Mouse (Mus musculus) olfactory bulb, adult 2 months (tissue): ENCODE data around the gene Cercam.

Experiments used
- CTCF ChIP-seq: fragments of 200-500 bp; IDR thresholded peaks from 2 replicates; pipeline ENCODE4 v1.5.1; 2012; ENCODE audit warnings: low read depth, mild to moderate bottlenecking, low read length, moderate library complexity; ENCODE audit not compliant: insufficient read depth
- POLR2A ChIP-seq: fragments of 200-500 bp; IDR thresholded peaks from 2 replicates; pipeline ENCODE4 v1.6.1; 2012; ENCODE audit warnings: mild to moderate bottlenecking, low read depth, low read length, moderate library complexity; ENCODE audit not compliant: insufficient read depth

GRCm38 (mm10) chr2:29879964-29880830 lies 11.2 kb downstream of the Cercam start:
- no peak for TF ChIP-seq CTCF
- no peak for TF ChIP-seq POLR2A
